Mouse (Mus musculus) induced T-regulatory cell, adult 2 months (primary cell): ENCODE measurements around the gene Ssbp4.
A peak's percentile ranks its signal among the peaks of the same experiment; 100 is the strongest.
"Not testable (repeated sequence)": the region's sequence is repeated elsewhere in the genome, so short reads cannot be mapped to it uniquely, and the experiment has no call there.

ENCODE experiments used
- DNase-seq: peaks from one replicate; pipeline ENCODE4 v3.0.0-alpha.2; 2012; ENCODE audit warnings: low read depth

Ssbp4 gene

GRCm38 (mm10) chr8:70606780-70607602 lies 1.7 kb downstream of the Ssbp4 start:
- peak; percentile 57 for DNase-seq

GRCm38 (mm10) chr8:70605871-70606779 lies 2.5 kb downstream of the Ssbp4 start:
- DNase-seq: peak; percentile 44

GRCm38 (mm10) chr8:70604558-70604957 lies 4.1 kb downstream of the Ssbp4 start:
- DNase-seq: no peak

DNA sequence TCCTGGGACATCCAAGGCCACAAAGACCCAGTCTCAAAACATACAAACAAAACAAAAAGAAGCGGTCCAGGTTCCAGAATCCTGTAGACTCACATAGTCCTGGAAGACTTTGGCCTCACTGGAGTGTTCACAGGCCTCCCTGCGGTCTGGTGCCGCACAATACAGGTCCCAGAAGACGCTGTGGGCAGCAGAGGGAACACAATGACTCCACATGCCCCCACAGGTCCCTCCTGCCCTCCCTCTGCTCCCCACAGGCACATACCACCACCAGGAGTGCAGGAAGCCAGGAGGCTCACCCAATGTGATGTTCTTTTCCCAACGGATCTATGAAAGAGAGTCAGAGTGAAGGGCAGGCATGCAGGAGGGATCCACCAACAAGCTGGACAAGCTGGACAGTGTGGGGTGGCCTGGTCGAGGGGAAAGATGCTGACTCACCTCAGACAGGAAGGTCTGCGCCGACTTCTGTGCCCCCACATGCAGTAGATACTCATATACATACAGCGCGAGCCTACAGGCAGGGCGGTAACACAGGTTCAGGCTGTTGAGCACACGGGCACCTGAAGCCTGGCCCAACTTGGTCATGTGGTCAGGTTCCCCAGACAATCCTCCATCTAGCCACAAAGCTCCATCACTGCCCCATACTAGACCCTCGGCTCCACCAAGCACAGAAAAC lies 6.4 kb downstream of the Ssbp4 start:
- DNase-seq: no peak

DNA sequence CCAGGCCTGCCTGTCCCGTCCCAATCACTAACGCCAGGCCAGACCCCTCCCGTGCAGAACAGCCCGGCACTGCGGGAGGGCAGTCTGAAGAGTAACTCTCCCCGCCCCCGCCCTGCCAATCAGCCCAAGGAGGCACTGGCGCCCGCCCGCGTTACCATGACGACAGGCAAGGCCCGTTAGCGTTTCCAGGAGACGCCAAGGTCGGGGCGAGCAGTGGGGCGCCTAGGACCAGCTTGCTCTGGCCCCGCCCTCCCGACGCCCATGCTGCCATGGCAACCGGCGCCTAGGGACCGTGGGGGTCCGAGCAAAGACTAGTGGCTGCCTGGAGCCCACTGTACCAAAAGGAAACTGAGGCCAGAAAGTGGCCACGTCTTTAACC lies 7.4 kb downstream of the Ssbp4 start:
- DNase-seq: peak; percentile 91

DNA sequence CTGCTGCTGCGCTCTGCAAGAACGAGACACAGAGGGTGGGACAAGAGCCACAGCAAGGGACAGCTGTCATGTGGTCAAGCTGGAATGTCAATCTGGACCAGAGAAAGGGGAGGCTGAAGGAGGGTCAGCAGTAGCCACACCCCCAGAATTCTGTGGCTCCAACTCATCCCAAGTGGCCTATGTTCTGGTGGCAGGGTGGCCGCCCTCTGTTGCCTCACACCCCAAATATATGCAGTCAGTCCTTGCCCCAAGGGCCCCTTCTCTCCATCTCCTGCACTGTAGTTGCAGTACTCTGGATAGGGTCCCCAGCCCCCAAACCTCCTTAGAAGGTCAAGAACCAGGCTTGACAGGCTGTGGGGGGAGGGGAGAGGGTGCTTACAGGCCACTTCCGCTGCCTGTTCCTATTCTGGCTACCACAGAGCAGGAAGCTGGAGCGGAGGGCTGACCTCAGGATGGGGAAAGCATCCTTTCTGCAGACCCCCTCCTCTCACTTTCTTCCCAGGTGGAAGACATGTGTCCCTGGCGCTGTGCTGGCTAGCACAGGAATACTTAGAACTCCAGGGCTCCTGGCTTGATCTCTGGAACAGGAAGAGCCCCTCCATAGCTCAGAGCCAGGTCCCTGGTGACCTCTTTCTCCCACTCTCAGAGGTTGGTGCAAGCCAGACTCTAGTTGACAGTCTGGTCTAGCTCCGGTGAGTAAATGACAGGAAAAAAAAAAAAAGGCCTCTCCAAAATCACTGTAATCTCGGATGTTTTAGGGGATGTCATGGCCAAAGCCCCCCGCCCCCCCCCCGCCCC lies 8.0 kb downstream of the Ssbp4 start:
- DNase-seq: peak; percentile 32

DNA sequence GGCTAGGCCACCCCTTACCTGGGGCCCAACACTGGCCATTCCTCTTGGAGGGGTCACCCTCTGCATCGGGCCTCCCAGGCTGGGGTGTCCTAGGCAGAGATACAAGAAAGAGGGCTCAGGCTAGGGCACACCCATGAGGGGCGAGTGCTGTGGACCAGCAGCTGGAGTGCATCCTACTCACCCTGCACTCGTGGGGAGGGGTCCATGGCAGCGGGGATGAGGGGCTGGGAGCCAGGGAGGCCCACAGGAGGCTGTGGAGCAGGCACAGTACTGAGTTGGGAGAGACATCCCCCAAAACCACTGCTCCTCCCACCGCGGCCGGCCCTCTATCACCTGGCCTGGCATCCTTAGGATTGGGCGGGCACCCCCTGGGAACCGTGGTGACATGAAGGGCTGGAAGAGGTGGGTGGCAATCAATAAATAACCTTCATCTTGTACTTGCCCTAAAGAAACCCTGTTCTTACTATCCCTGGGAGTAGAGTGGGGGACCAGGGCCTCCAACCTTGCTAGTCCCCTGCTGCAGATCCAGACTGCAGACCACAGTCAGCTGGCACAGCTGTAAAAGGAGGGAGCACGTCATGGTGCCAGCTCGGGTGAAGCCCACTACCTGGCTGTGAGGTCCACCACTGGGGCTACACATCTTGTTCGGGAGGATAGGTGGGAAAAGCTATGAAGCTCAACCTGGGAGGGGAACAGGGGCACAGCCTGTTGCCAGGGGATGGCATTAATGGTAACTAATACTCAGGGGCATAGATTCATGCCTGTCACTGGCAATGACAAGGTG lies 9.0 kb downstream of the Ssbp4 start:
- DNase-seq: no peak

GRCm38 (mm10) chr8:70598722-70599121 lies 9.9 kb downstream of the Ssbp4 start:
- DNase-seq: peak; percentile 11

DNA sequence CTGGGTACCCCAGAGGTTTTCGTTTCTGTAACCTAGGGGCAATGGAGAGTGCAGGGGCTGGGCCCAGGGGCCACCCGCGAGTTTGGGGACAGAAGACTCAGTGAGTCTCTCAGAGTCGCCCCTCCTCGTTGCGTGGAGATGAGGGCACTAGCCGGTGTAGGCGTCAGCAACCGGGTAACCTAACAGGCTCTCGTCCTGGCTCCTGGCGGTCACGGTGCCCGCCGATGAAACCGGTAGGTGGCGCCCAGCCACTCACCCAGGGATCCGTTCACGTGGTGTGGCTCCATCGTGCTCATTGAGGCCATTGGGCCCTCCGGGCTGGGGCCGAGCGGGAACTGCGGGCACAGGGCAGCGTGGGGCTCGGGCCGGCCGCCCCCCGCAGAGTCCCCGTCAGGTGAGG lies 10.4 kb downstream of the Ssbp4 start:
- DNase-seq: no peak

- DNase-seq: no peak
Measured at GRCm38 (mm10) chr8:70597417-70598272, 11.0 kb downstream of the Ssbp4 start.

DNA sequence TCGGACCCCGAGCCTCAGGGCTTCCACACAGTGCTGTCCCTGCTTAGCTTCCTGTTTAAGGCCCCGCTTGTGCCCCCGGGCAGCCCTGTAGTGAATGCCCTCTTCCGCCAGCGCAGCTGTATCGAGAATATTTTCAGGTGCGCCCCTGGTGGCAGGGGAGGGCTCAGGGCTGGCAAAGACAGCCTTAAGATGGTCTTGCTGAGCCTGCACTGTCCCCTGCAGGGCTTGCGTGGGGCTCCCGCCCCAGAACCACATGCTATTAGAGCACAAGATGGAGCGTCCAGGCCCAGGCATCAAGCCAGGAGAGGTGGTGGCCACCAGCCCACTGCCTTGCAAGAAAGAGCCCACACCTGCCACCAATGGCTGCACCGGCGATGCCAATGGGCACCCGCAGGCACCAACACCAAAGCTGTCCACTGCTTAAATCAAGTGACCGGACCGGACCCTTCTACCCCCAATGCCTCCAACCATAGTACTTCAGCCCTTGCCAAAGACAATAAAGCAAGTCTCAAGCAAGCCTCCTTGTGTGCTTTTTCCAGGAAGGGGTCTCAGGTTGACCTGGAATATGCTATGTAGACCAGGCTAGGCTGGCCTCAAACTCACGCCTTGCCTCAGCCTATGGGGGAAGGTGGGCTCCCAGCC lies 11.8 kb downstream of the Ssbp4 start:
- peak; percentile 32 for DNase-seq

GRCm38 (mm10) chr8:70596216-70596615 lies 12.5 kb downstream of the Ssbp4 start:
- DNase-seq: no peak

DNA sequence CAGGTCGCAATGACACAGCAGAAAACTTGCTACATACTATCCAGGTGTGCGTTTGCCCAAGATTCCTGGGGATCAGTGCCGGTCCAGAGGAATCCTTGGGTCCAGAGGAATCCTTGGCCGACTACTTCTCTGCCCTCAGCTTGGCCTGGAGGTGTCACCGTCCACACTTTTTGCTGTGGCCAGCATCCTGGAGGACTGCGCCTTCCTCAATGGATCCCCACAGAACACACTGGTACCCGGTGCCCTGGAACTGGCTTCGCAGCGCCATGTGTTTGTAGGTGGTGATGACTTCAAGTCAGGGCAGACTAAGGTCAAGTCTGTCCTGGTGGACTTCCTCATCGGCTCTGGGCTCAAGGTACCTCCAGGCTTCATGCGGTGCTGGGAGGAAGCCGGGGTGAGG lies 12.9 kb downstream of the Ssbp4 start:
- DNase-seq: peak; percentile 22

DNA sequence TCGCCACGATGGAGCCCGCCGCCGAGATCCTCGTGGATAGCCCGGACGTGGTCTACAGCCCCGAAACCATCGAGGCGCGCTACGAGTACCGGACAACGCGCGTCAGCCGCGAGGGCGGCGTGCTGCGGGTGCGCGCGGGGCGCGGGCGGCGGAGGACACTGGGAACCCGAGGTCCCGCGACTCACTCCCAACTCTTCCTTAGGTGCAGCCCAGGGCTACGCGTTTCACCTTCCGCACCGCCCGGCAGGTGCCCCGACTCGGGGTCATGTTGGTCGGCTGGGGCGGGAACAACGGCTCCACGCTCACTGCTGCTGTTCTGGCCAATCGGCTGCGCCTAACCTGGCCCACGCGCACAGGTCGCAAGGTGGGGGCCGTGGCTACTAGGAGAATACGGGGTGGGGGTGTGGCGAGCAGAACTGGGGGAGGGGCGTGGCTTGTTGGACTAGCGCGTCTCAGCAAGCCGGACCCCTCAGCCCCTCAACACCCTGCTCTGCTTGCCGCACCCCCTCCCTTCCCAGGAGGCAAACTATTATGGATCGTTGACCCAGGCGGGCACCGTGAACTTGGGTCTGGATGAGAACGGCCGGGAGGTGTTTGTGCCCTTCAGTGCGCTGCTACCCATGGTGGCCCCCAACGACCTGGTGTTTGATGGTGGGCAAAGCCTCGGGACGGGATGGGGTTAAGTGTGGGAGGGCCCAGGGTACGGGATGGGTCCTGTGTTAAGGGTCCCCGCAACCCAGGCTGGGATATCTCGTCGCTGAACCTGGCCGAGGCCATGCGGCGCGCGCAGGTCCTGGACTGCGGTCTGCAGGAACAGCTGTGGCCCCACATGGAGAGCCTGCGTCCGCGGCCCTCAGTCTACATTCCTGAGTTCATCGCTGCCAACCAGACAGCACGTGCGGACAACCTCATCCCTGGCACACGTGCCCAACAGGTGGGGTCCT lies 13.8 kb downstream of the Ssbp4 start:
- peak; percentile 72 for DNase-seq

- peak; percentile 96 for DNase-seq
Measured at GRCm38 (mm10) chr8:70593961-70594609, 14.6 kb downstream of the Ssbp4 start, which contains the start of gene Isyna1. Gene Isyna1, plus strand, starts transcription at chr8:70594373.

DNA sequence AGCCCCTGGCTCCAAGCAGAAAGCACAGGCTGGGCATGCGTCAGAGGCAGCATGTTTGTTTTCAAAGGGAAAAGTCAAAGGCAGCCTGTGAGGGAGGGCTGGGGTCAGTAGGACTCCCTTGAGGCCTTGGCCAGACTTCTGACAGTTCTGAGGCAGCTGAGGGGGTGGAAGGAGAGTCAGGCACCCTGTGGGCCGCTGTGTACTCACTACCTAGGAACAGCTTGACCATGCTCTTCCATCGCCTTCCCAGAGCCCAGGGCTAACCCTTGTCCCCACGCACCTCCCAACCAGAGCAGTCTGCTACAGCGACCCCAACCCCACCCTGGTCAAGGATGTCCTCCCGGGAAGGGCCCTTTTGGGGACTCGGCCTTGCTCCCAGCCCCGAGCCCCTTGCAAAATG lies 15.5 kb downstream of the Ssbp4 start:
- no peak for DNase-seq

DNA sequence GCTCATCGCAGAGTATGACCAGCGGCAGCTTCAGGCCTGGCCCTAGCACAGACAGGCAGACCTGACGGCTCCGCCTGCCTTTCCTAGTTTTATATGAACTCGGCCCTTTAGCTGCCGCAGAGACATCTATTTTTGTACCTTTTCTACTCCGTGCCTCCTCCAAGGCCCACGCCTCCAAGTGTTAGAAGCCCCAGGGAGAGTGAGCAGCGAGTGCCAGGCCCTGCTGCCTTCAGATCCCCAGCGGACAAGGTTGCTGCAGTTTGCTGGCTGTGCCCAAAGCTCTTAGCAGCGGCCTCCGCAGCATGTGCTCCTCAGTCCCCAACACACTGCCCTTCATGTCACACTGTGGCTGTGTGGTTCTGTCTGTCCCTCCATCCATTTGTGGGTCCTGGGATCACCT lies 17.1 kb downstream of the Ssbp4 start:
- no peak for DNase-seq

DNA sequence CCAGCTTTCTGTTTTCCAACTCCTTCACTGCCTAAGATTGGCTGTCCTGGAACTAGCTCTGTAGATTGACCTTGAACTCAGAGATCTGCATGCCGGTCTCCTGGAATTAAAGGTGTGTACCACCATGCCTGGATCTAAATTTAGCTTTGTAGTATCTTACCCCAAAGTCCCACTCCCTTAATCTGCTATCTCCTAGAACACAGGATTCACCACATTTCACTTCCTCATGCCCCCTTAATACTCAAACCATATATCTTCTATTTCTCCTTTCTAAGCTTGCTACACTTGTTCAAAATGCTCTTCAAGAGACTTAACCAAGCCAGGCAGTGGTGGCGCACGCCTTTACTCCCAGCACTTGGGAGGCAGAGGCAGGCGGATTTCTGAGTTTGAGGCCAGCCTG lies 20.7 kb downstream of the Ssbp4 start:
- DNase-seq: not testable (repeated sequence)
